Mouse (Mus musculus): ENCODE measurements at regions not wholly inside any gene's neighbourhood (a gene's known extent, or its start where the extent isn't known, plus 50 kb on each side); places are given as distances from the start of the nearest gene placed in this dataset.

DNA sequence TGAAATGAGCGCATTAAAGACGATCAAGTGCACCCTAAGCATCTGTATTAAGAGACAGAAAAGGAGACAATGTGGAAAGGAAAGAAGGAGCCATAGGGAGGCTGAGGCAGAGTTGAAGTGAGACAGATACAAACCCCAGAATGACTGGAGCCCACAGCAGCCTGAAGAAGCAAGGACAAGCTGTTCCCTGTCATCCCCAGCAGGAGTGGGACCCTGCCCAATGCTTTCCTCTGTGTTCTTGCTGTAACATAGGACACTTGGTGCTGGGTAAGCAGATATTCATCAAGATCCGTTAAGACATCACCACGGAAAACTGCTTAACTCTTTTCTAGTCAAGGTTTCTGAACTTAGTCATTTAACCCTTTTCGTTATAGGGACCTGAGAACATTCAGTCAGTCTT is 121.4 kb downstream of the CK137956 start:
- TF ChIP-seq CTCF (IDR thresholded peaks at IDR 0.05; ENCODE audit: control insufficient read depth, insufficient read depth, insufficient replicate concordance, low read depth, low read length), result no peak
- TF ChIP-seq POLR2A (IDR thresholded peaks at IDR 0.05; ENCODE audit: control insufficient read depth, low read depth, low read length), result no peak
- no peak overlapping the region for H3K4me3 ChIP-seq (ENCODE audit: control insufficient read depth, low read depth, low read length)
- no peak overlapping the region for H3K27ac ChIP-seq (ENCODE audit: control insufficient read depth, insufficient read depth, low read depth, low read length)
- no peaks in the 10 kb centered on the region for H3K27me3 ChIP-seq (ENCODE audit: control insufficient read depth, insufficient read depth, low read length)
- H3K4me1 ChIP-seq (ENCODE audit: control insufficient read depth, insufficient read depth, low read length), result no peaks in the 10 kb centered on the region
- no peaks in the 10 kb centered on the region for H3K36me3 ChIP-seq (ENCODE audit: control insufficient read depth, insufficient read depth, low read length)

DNA sequence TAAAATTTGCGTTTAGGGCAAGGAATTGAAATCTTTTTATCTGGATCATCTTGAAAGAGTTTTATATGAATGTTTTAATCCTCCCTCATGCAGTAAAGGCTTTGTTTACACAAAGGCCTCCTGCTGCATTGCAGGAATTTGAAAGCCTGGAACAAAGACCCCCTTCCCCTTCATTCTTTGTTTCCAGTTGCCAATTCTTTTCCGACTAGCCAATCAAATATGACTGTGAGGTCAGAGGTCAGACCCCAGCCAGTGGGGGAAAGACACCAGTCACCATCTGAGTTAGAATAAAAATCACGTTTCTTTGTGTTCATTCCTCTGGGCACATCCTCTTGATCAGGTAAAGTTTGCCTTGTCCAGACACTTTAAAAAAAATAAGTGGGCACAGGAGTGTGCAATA is 124.4 kb downstream of the CK137956 start:
- H3K27ac ChIP-seq (ENCODE audit: control insufficient read depth, insufficient read depth, low read depth, low read length), result no peak overlapping the region
- H3K27me3 ChIP-seq (ENCODE audit: control insufficient read depth, insufficient read depth, low read length), result no peaks in the 10 kb centered on the region
- TF ChIP-seq CTCF (IDR thresholded peaks at IDR 0.05; ENCODE audit: control insufficient read depth, insufficient read depth, insufficient replicate concordance, low read depth, low read length), result no peak
- TF ChIP-seq POLR2A (IDR thresholded peaks at IDR 0.05; ENCODE audit: control insufficient read depth, low read depth, low read length), result no peak
- no peaks in the 10 kb centered on the region for H3K36me3 ChIP-seq (ENCODE audit: control insufficient read depth, insufficient read depth, low read length)
- no peaks in the 10 kb centered on the region for H3K4me1 ChIP-seq (ENCODE audit: control insufficient read depth, insufficient read depth, low read length)
- no peak overlapping the region for H3K4me3 ChIP-seq (ENCODE audit: control insufficient read depth, low read depth, low read length)

DNA sequence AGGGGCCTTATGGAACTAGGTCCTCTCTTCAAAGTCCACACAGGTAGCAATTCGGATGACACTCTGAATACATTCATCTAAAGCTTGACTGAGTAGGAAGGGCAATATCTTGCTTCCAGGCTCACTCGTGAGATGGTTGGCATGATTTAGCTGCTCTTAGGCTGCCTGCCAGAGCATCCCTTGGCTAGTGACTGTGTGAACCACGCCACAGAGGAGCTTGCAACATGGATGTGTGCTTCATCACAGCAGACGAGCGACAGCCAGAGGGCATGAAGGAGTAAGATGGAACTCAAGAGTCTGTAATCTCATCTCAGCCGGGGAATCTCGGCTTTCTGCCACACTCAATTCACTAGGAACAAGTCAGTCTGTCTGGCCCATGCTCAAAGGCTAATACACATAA is 127.3 kb downstream of the CK137956 start:
- no peaks in the 10 kb centered on the region for H3K27me3 ChIP-seq (ENCODE audit: control insufficient read depth, insufficient read depth, low read length)

DNA sequence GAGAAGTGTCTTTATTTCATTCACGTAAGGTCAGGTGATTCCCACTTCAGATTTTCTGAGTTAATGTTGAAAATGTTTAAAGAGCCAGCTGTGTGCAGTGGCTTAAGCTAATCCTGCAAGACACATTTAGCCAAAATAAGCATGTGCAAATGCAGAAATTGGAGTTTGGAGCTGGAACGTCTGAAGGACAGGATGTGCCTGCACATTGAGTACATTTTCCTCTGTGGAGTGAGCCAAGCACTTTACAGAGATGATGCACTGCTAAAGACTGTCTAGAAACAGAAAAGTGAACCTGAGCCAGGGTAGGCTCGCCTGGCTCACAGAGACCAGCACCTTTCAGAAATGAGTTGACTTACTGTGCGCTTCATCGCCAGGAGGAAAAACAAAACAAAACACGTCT is 137.1 kb downstream of the CK137956 start:
- TF ChIP-seq CTCF (IDR thresholded peaks at IDR 0.05; ENCODE audit: control insufficient read depth, insufficient read depth, insufficient replicate concordance, low read depth, low read length) (no peak), POLR2A (IDR thresholded peaks at IDR 0.05; ENCODE audit: control insufficient read depth, low read depth, low read length) (no peak)
- Histone ChIP-seq H3K27me3 (ENCODE audit: control insufficient read depth, insufficient read depth, low read length) (no peaks in the 10 kb centered on the region), H3K4me3 (ENCODE audit: control insufficient read depth, low read depth, low read length) (no peak overlapping the region), H3K27ac (ENCODE audit: control insufficient read depth, insufficient read depth, low read depth, low read length) (no peak overlapping the region), H3K36me3 (ENCODE audit: control insufficient read depth, insufficient read depth, low read length) (no peaks in the 10 kb centered on the region), H3K4me1 (ENCODE audit: control insufficient read depth, insufficient read depth, low read length) (no peaks in the 10 kb centered on the region)

More for the DNA sequence above, 127.3 kb downstream of the CK137956 start:
- H3K4me3 ChIP-seq (ENCODE audit: control insufficient read depth, low read depth, low read length), result no peak overlapping the region
- no peaks in the 10 kb centered on the region for H3K36me3 ChIP-seq (ENCODE audit: control insufficient read depth, insufficient read depth, low read length)
- no peak overlapping the region for H3K27ac ChIP-seq (ENCODE audit: control insufficient read depth, insufficient read depth, low read depth, low read length)
- no peaks in the 10 kb centered on the region for H3K4me1 ChIP-seq (ENCODE audit: control insufficient read depth, insufficient read depth, low read length)
- TF ChIP-seq POLR2A (IDR thresholded peaks at IDR 0.05; ENCODE audit: control insufficient read depth, low read depth, low read length) (no peak), CTCF (IDR thresholded peaks at IDR 0.05; ENCODE audit: control insufficient read depth, insufficient read depth, insufficient replicate concordance, low read depth, low read length) (no peak)

DNA sequence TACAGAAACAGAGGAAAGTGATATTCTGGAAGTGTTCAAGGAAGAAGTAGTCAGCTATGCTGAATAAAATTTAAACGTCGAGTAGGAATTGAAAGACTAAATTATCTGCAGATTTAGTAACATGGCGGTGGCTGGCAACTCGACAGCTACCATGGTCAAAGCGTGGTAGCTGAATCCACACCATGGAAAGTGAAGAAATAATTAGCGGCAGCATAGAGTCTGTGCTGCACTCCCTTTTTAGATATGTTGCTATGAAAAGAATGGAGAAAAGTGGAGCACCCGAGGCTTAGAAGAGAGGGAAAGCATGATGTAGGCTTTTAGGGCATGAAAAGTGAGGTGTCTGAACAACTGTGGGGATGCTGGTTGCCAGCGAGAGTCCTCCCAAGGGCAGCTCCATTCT is 143.8 kb downstream of the CK137956 start:
- TF ChIP-seq POLR2A (IDR thresholded peaks at IDR 0.05; ENCODE audit: control insufficient read depth, low read depth, low read length) (no peak), CTCF (IDR thresholded peaks at IDR 0.05; ENCODE audit: control insufficient read depth, insufficient read depth, insufficient replicate concordance, low read depth, low read length) (no peak)
- Histone ChIP-seq H3K4me1 (ENCODE audit: control insufficient read depth, insufficient read depth, low read length) (no peaks in the 10 kb centered on the region), H3K27me3 (ENCODE audit: control insufficient read depth, insufficient read depth, low read length) (no peaks in the 10 kb centered on the region), H3K4me3 (ENCODE audit: control insufficient read depth, low read depth, low read length) (no peak overlapping the region), H3K27ac (ENCODE audit: control insufficient read depth, insufficient read depth, low read depth, low read length) (no peak overlapping the region), H3K36me3 (ENCODE audit: control insufficient read depth, insufficient read depth, low read length) (no peaks in the 10 kb centered on the region)

DNA sequence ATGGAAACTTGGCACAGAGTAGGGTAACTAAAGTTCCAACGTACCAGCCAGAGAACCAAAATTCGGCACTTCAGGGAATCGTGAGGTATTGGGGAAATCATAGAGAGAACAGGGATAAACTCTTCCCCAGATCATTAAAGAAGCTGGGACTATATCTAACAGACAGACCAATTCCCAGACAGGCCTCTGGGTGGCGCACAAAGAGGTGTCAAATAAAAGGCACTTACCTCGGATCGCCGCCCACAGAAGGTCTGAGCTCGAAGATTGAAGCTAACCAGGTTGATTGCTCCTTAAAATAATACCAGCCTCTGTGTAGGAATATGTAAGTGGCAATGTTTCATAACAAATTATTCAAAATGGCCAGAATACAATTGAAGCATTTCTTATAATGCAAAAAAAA is 151.2 kb downstream of the CK137956 start:
- no peaks in the 10 kb centered on the region for H3K27me3 ChIP-seq (ENCODE audit: control insufficient read depth, insufficient read depth, low read length)
- no peaks in the 10 kb centered on the region for H3K4me1 ChIP-seq (ENCODE audit: control insufficient read depth, insufficient read depth, low read length)
- TF ChIP-seq CTCF (IDR thresholded peaks at IDR 0.05; ENCODE audit: control insufficient read depth, insufficient read depth, insufficient replicate concordance, low read depth, low read length), result no peak
- no peak overlapping the region for H3K27ac ChIP-seq (ENCODE audit: control insufficient read depth, insufficient read depth, low read depth, low read length)
- H3K4me3 ChIP-seq (ENCODE audit: control insufficient read depth, low read depth, low read length), result no peak overlapping the region
- H3K36me3 ChIP-seq (ENCODE audit: control insufficient read depth, insufficient read depth, low read length), result no peaks in the 10 kb centered on the region

DNA sequence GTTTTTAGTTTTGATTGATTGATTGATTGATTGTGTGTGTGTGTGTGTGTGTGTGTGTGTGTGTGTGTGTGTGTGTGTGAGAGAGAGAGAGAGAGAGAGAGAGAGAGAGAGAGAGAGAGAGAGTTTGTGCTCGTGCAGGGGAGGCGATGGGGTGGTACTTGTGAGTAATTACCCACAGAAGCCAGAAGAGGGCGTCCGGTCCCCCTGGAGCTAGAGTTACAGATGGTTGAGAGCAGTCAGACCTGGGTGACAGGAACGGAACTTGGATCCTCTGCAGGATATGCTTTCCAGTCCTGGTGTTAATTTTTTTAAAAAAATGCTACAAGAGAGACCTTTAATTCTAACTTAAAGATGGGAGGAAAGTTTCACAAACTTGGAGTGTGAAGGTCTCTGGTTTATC is 151.7 kb downstream of the CK137956 start:
- Histone ChIP-seq H3K27me3 (ENCODE audit: control insufficient read depth, insufficient read depth, low read length) (no peaks in the 10 kb centered on the region), H3K4me3 (ENCODE audit: control insufficient read depth, low read depth, low read length) (no peak overlapping the region), H3K4me1 (ENCODE audit: control insufficient read depth, insufficient read depth, low read length) (no peaks in the 10 kb centered on the region), H3K36me3 (ENCODE audit: control insufficient read depth, insufficient read depth, low read length) (no peaks in the 10 kb centered on the region), H3K27ac (ENCODE audit: control insufficient read depth, insufficient read depth, low read depth, low read length) (no peak overlapping the region)
- TF ChIP-seq CTCF (IDR thresholded peaks at IDR 0.05; ENCODE audit: control insufficient read depth, insufficient read depth, insufficient replicate concordance, low read depth, low read length) (peak; percentile 64; the same call in 1 of the 2 replicates), POLR2A (IDR thresholded peaks at IDR 0.05; ENCODE audit: control insufficient read depth, low read depth, low read length) (no peak)

DNA sequence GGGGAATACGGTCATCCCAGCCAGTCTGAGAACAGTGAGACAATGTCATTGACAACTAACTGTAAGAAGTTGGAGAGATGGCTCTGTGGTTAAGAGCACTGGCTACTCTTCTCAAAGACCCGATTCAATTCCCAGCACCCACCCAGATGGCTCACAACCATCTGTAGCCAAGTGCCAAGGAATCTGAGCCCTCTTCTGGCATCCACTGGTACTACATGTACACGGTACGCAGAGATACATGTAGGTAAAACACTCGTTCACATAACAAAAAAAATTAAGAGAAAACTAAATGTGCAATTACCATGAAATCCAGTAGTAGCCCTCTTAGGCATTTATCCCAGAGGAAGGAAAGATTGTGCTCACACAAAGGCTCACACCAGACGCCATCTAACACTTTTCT is 156.1 kb downstream of the CK137956 start:
- Histone ChIP-seq H3K27me3 (ENCODE audit: control insufficient read depth, insufficient read depth, low read length) (no peaks in the 10 kb centered on the region), H3K36me3 (ENCODE audit: control insufficient read depth, insufficient read depth, low read length) (no peaks in the 10 kb centered on the region), H3K4me3 (ENCODE audit: control insufficient read depth, low read depth, low read length) (no peak overlapping the region), H3K27ac (ENCODE audit: control insufficient read depth, insufficient read depth, low read depth, low read length) (no peak overlapping the region), H3K4me1 (ENCODE audit: control insufficient read depth, insufficient read depth, low read length) (no peaks in the 10 kb centered on the region)
- no peak for TF ChIP-seq CTCF (IDR thresholded peaks at IDR 0.05; ENCODE audit: control insufficient read depth, insufficient read depth, insufficient replicate concordance, low read depth, low read length)
- no peak for TF ChIP-seq POLR2A (IDR thresholded peaks at IDR 0.05; ENCODE audit: control insufficient read depth, low read depth, low read length)

Data from testis, adult 2 months (tissue).